ENCODE assay signal across 18 mouse cellular contexts in genomic region chr13:112189605-112190004, GRCm38 (mm10).
DNase-seq lines count a peak whose midpoint lies in the region; ATAC-seq and TF ChIP-seq lines count a peak whose summit lies in the region.
"Had no signal": no experiment of that assay in that cellular context is flagged by ENCODE, and none has a peak within 500 bp of the region (broad histone marks: within the 10 kb centered on the region; RNA-seq: fewer than 3 reads in every experiment).

No protein-coding gene starts in this region.

- H3K27ac ChIP-seq in lung, embryonic 14.5 days (ENCODE audit: low read depth): peak overlapping the region; percentile 84
- H3K27ac ChIP-seq in kidney, embryonic 14.5 days (ENCODE audit: low read depth, low read length): peak overlapping the region; percentile 39; the same call in 1 of the 2 replicates
- H3K27ac ChIP-seq in hindbrain, embryonic 16.5 days (ENCODE audit: low read depth, low read length): no peak overlapping the region
- H3K27ac ChIP-seq: gastrocnemius, adult 2 months; hindbrain, embryonic 14.5 days; limb, embryonic 15.5 days; midbrain, embryonic 15.5 days had no signal

- 23% methylated on average over 5 of the region's 5 CpGs for WGBS in lung, embryonic 14.5 days
- 30% methylated on average over 5 of the region's 5 CpGs for WGBS in kidney, embryonic 14.5 days
- WGBS in hindbrain, embryonic 16.5 days: 41% methylated on average over 5 of the region's 5 CpGs

- H3K4me3 ChIP-seq in lung, embryonic 14.5 days (ENCODE audit: low read depth, low read length): no peak overlapping the region
- H3K4me3 ChIP-seq in kidney, embryonic 14.5 days (ENCODE audit: low read length): no peak overlapping the region
- no peak overlapping the region for H3K4me3 ChIP-seq in hindbrain, embryonic 16.5 days (ENCODE audit: low read length)
- H3K4me3 ChIP-seq: gastrocnemius, adult 2 months; limb, embryonic 15.5 days; midbrain, embryonic 15.5 days had no signal

- H3K4me1 ChIP-seq in lung, embryonic 14.5 days (ENCODE audit: insufficient read depth): peaks cover 43% of the 10 kb centered on the region
- peaks cover 40% of the 10 kb centered on the region for H3K4me1 ChIP-seq in kidney, embryonic 14.5 days (ENCODE audit: control insufficient read depth, insufficient read depth, low read length)
- peaks cover 3% of the 10 kb centered on the region; the same call in 1 of the 2 replicates for H3K4me1 ChIP-seq in hindbrain, embryonic 16.5 days (ENCODE audit: control insufficient read depth, insufficient read depth, low read depth, low read length)

- no peaks in the 10 kb centered on the region for H3K9me3 ChIP-seq in lung, embryonic 14.5 days (ENCODE audit: low read depth, low read length)
- H3K9me3 ChIP-seq in kidney, embryonic 14.5 days (ENCODE audit: control insufficient read depth, low read length): no peaks in the 10 kb centered on the region
- H3K9me3 ChIP-seq in hindbrain, embryonic 16.5 days (ENCODE audit: control insufficient read depth, low read length): no peaks in the 10 kb centered on the region
- H3K9me3 ChIP-seq: G1E; limb, embryonic 15.5 days; midbrain, embryonic 15.5 days had no signal

- DNase-seq in adrenal gland, adult (ENCODE audit: inconsistent age in 2 of 2, low spot score in 1 of 2): peak; percentile 63 to 80
- no peak for DNase-seq in adrenal gland, adult 18-20 months (ENCODE audit: low spot score in 2 of 2)
- peak; percentile 38 for DNase-seq in lung, embryonic 14.5 days
- DNase-seq in lung, postnatal 36 days: no peak
- peak; percentile 46 to 61 for DNase-seq in kidney, postnatal 4 days
- DNase-seq: gastrocnemius, adult 2 months; heart, postnatal 10 days; layer of hippocampus, postnatal 36 days; lung, adult 18-20 months; spleen, adult 18-20 months had no signal

- no peak overlapping the region for H3K9ac ChIP-seq in lung, embryonic 14.5 days
- H3K9ac ChIP-seq in kidney, embryonic 14.5 days (ENCODE audit: low read depth, low read length): no peak overlapping the region
- no peak overlapping the region for H3K9ac ChIP-seq in hindbrain, embryonic 16.5 days (ENCODE audit: low read depth, low read length)
- H3K9ac ChIP-seq: hindbrain, embryonic 14.5 days; limb, embryonic 15.5 days; midbrain, embryonic 15.5 days had no signal

- no peak for TF ChIP-seq CTCF in lung, embryonic 14.5 days (IDR thresholded peaks at IDR 0.05; ENCODE audit: low read depth)

- H3K36me3 ChIP-seq in lung, embryonic 14.5 days (ENCODE audit: insufficient read depth): no peaks in the 10 kb centered on the region
- no peaks in the 10 kb centered on the region for H3K36me3 ChIP-seq in kidney, embryonic 14.5 days (ENCODE audit: control insufficient read depth, insufficient read depth, low read length)
- H3K36me3 ChIP-seq in hindbrain, embryonic 16.5 days (ENCODE audit: control insufficient read depth, insufficient read depth, low read length): no peaks in the 10 kb centered on the region
- H3K36me3 ChIP-seq: G1E; limb, embryonic 15.5 days; midbrain, embryonic 15.5 days had no signal

- no peaks in the 10 kb centered on the region for H3K27me3 ChIP-seq in lung, embryonic 14.5 days (ENCODE audit: insufficient read depth, low read length)
- H3K27me3 ChIP-seq in kidney, embryonic 14.5 days (ENCODE audit: control insufficient read depth, insufficient read depth, low read length): no peaks in the 10 kb centered on the region
- no peaks in the 10 kb centered on the region for H3K27me3 ChIP-seq in hindbrain, embryonic 16.5 days (replicated peaks; ENCODE audit: control insufficient read depth, insufficient read depth, low read length)
- H3K27me3 ChIP-seq: limb, embryonic 15.5 days; midbrain, embryonic 15.5 days had no signal

- H3K4me2 ChIP-seq in lung, embryonic 14.5 days: no peak overlapping the region
- no peak overlapping the region for H3K4me2 ChIP-seq in kidney, embryonic 14.5 days (replicated peaks; ENCODE audit: low read depth, low read length)
- no peak overlapping the region for H3K4me2 ChIP-seq in hindbrain, embryonic 16.5 days (ENCODE audit: low read length)
- H3K4me2 ChIP-seq: hindbrain, embryonic 14.5 days; limb, embryonic 15.5 days; midbrain, embryonic 15.5 days had no signal

- no peak for ATAC-seq in lung, embryonic 14.5 days (ENCODE audit: insufficient read depth)
- ATAC-seq in kidney, embryonic 14.5 days (ENCODE audit: low FRiP score, low TSS enrichment): peak; percentile 43; the same call in 1 of the 2 replicates
- ATAC-seq in hindbrain, embryonic 16.5 days: no peak
- no peak for ATAC-seq in granulocyte monocyte progenitor cell, adult 5-6 weeks (replicated peaks; ENCODE audit: poor library complexity, severe bottlenecking)
- ATAC-seq: CD4-positive, CD25-positive, alpha-beta regulatory T cell, adult 4 months; midbrain, embryonic 15.5 days had no signal

Comparison
In these comparisons a context has a peak if more than half of its experiments do, and no peak if none do; other contexts are left out.
1. DNase-seq: peak in adrenal gland, adult (2 of 2), lung, embryonic 14.5 days (single experiment) and kidney, postnatal 4 days (2 of 2); none in adrenal gland, adult 18-20 months (0 of 2) and lung, postnatal 36 days (single experiment).